Mouse (Mus musculus): ENCODE data around the gene Eif5. TPM values are rescaled to one million over a fixed set of nuclear protein-coding genes. Genes with fewer than 3 reads are reported as not detected.
"Not testable (repeated sequence)": the region's sequence is repeated elsewhere in the genome, so short reads cannot be mapped to it uniquely, and the experiment has no call there.

The Eif5 gene
- polyA plus RNA-seq (2015; fragmentation: Nextera tagmentation; extraction: Ambion mirVana): 473 and 511 TPM in 2 replicates

DNA sequence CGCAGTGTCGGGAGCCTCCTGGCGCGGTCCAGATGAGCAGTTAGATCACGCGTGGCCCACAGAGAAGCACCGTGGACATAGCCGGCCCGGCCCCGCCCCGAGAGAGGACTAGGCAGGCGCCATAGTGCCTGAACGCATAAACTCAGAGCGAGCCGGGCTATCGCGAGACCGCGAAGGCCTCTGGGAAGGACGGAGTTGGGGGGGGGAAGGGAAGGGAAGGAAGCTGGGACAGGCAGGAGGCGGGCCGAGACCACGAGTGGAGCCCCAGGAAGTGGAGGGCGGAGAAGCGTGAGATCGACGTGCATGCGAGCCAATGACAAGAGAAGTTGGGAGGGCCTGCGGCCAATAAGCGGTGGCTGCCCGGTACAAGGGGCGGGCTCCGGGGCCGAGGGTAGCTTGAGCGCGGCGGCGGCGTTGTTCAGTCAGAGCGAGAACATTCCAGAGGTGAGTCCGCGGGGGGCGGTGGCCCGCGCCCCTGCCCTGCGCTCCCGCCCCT lies at the start of gene Eif5:
Gene Eif5, plus strand, starts transcription at position 221 of the 496 bp plus-strand sequence.
- peak within 1 kb of the TSS; percentile 97 for H3K9ac ChIP-seq
- H3K36me3 ChIP-seq: peaks cover 36% of the 10 kb centered on the region
- WGBS: 0% methylated on average over 39 of the region's 47 CpGs
- H3K27me3 ChIP-seq: no peaks in the 10 kb centered on the region
- peak within 1 kb of the TSS; percentile 91 for H3K4me3 ChIP-seq
- H3K9me3 ChIP-seq: no peaks in the 10 kb centered on the region
- peak within 1 kb of the TSS; percentile 97 for H3K27ac ChIP-seq
- peaks cover 40% of the 10 kb centered on the region for H3K4me1 ChIP-seq
- ATAC-seq (ENCODE audit: insufficient number of reproducible peaks, low FRiP score, low TSS enrichment, low read depth): peak; percentile 99
- peak within 1 kb of the TSS; percentile 67 for H3K4me2 ChIP-seq

DNA sequence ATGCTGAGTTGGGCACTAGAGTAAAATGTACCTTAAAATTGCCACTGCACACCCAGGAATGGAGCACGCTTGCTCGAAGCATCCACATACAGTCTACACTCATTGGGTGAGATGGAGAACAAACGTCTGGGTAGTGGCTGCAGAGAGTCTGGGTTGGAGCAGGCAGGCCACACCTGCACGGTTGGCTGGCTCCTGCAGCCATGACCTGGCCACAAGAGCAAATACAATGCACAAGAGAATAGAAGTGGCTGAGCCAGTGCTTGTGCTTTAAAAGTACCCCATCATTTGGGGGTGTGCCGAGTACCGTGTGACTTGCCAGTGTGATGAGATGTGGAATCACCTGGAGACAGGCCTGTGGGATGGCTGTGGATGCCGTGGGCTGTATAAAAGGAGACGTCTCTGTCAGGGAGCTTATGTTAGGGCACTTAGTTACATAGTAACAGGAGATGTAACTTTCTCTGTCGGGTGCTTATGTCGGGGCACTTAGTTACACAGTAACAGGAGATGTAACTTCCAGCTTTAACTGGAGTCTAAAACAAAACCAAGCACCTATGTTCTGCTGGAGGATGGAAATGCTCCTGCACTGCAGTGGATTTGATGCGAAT lies 48.5 kb upstream of the Eif5 start:
- Histone ChIP-seq H3K27me3 (peaks cover 49% of the 10 kb centered on the region), H3K36me3 (no peaks in the 10 kb centered on the region), H3K4me2 (no peak overlapping the region), H3K9me3 (no peaks in the 10 kb centered on the region), H3K4me1 (peaks cover 19% of the 10 kb centered on the region), H3K9ac (no peak overlapping the region), H3K4me3 (no peak overlapping the region), H3K27ac (no peak overlapping the region)
- whole genome bisulfite sequencing: 72% methylated on average over 11 of the region's 11 CpGs
- no peak for ATAC-seq (ENCODE audit: insufficient number of reproducible peaks, low FRiP score, low TSS enrichment, low read depth)

DNA sequence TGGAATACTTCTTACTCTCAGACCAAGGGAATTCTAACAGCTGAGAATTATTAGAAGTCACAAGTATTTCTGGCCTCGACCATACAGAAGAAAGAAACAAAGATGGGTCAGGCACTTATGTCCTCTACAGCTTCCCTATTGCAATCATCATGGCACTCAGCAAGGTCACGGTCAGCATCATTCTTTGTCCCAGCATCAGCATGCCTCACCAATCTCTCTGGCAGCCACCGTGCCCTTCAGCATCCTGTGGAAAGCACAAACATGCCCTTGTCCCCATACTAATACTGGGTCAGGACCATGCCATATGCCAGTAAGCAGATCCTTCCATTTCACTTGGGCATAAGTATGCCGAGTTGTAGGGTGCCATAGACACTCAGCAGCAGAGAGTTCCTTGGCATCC lies 42.9 kb upstream of the Eif5 start:
- Histone ChIP-seq H3K36me3 (no peaks in the 10 kb centered on the region), H3K27me3 (no peaks in the 10 kb centered on the region), H3K4me3 (no peak overlapping the region), H3K4me1 (no peaks in the 10 kb centered on the region), H3K9me3 (no peaks in the 10 kb centered on the region), H3K4me2 (no peak overlapping the region), H3K9ac (no peak overlapping the region), H3K27ac (no peak overlapping the region)
- 76% methylated on average over 4 of the region's 4 CpGs for WGBS
- ATAC-seq (ENCODE audit: insufficient number of reproducible peaks, low FRiP score, low TSS enrichment, low read depth): no peak

DNA sequence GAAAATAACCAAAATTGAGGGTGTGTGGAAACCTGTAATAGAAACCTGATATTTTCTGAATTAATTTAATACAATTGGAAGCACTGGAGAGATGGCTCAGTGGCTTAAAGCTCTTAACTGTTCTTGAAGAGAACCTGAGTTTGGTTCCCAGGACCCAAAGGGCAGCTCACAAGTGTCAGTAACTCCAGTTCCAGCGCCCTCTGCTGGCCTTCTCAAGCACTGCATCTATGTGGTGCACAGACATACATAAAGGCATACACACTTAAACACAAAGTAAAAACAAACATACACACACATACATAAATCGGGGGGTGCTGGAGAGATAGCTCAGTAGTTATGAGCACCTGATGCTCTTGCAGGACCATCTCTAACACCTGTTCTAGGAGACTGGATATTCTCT lies 40.7 kb upstream of the Eif5 start:
- WGBS: 50% methylated on average over 2 of the region's 2 CpGs
- H3K27ac ChIP-seq: no peak overlapping the region
- ATAC-seq (ENCODE audit: insufficient number of reproducible peaks, low FRiP score, low TSS enrichment, low read depth): no peak
- H3K4me3 ChIP-seq: no peak overlapping the region
- H3K27me3 ChIP-seq: no peaks in the 10 kb centered on the region
- no peaks in the 10 kb centered on the region for H3K36me3 ChIP-seq
- 0 out of 2 replicates have a peak, but pooled peaks cover 3% of the 10 kb centered on the region for H3K4me1 ChIP-seq
- no peak overlapping the region for H3K4me2 ChIP-seq
- no peak overlapping the region for H3K9ac ChIP-seq
- no peaks in the 10 kb centered on the region for H3K9me3 ChIP-seq

DNA sequence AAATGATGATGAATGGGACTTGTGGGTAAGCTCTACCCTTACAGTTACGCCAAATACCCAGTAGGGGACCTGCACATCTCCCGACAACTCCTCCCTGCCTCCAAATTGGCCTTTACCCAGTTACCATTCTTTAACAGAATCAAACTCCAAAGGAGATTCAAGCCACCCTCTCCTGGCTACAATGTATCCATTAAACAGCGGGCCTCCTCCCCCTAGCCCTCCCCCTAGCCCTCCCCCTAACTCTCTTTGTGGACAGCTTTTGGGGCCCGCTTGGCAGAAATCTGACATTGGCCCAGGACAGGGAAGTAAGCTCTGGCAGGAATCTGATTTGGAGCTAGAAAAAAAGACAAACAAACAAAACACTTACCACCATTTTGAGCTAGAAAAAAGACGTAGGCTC lies 38.2 kb upstream of the Eif5 start:
- Histone ChIP-seq H3K9ac (no peak overlapping the region), H3K9me3 (no peaks in the 10 kb centered on the region), H3K4me1 (peaks cover 7% of the 10 kb centered on the region), H3K36me3 (no peaks in the 10 kb centered on the region), H3K4me2 (no peak overlapping the region), H3K27me3 (no peaks in the 10 kb centered on the region), H3K27ac (no peak overlapping the region), H3K4me3 (no peak overlapping the region)
- ATAC-seq (ENCODE audit: insufficient number of reproducible peaks, low FRiP score, low TSS enrichment, low read depth): no peak
- WGBS: 71% methylated on average over 5 of the region's 5 CpGs

DNA sequence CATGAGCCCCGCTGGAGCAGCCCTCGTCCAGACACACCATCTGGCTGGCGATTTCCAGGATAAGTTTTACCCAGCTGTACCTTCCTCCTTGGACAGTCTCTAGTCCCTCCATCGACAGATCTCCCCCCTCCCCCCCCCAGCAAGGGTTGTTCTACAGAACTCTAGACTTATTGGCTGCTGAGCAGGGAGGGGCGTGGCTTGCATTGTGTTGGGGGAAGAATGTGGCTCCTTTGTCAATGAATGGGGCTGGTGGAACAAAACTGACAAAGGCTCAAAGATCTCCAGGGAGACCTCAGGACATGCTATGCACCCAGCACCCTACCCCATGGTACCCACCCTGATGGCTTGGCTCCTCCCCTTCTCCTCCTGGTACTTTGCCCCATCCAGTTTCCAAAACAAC lies 37.1 kb upstream of the Eif5 start:
- Histone ChIP-seq H3K4me2 (no peak overlapping the region), H3K9me3 (no peaks in the 10 kb centered on the region), H3K36me3 (no peaks in the 10 kb centered on the region), H3K9ac (no peak overlapping the region), H3K27me3 (no peaks in the 10 kb centered on the region), H3K4me3 (no peak overlapping the region), H3K4me1 (peaks cover 13% of the 10 kb centered on the region), H3K27ac (no peak overlapping the region)
- 33% methylated on average over 5 of the region's 5 CpGs for WGBS
- ATAC-seq (ENCODE audit: insufficient number of reproducible peaks, low FRiP score, low TSS enrichment, low read depth): no peak

DNA sequence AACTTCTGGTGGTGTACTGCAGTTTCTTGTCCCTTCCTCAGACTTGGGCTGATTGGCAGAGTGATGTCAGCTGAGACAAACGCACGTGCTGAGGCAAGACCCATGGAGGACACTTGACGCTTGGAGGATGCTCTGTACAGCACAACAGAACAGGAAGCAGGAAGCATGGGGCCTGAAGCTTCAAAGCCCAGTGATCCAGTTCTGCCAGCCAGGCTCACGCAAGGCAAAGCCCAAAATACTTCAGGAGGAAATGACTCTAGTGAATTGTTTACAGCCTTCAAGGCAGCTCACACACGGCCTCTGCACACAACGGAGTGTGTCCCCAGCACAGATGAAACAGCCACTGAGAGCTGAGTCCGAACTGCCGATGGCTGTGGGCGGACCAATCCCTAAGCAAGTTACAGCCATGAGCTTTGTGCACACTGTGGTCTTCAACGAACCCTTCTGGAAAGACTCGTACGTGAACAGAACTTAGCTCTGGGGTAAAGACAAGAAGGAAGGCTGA lies 34.7 kb upstream of the Eif5 start:
- H3K9ac ChIP-seq: no peak overlapping the region
- H3K36me3 ChIP-seq: no peaks in the 10 kb centered on the region
- peaks cover 13% of the 10 kb centered on the region for H3K4me1 ChIP-seq
- H3K4me2 ChIP-seq: no peak overlapping the region
- H3K9me3 ChIP-seq: no peaks in the 10 kb centered on the region
- ATAC-seq (ENCODE audit: insufficient number of reproducible peaks, low FRiP score, low TSS enrichment, low read depth): no peak
- no peak overlapping the region for H3K4me3 ChIP-seq
- WGBS: 67% methylated on average over 12 of the region's 12 CpGs
- H3K27me3 ChIP-seq: no peaks in the 10 kb centered on the region
- no peak overlapping the region for H3K27ac ChIP-seq

DNA sequence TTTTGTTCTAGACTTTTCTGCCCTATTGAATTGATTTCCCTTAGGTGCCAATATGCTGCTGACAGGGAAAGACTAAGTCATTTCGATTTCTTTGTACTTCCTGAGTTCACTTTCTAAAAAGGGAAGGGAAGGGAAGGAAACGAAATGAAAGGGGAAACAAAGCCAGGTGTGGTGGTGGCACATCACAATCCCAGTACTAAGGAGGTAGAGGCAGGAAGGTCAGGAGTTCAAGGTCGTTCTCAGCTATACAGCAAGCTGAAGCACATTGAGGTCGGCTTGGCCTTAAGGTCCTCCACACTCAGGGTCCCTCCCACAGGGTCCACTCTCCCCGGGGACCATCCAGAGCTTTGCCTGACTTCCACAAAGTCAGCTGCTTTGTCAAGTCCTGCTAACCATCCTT lies 34.2 kb upstream of the Eif5 start:
- 56% methylated on average over 5 of the region's 5 CpGs for WGBS

GRCm38 (mm10) chr12:111504904-111505303 lies 32.9 kb upstream of the Eif5 start:
- H3K36me3 ChIP-seq: no peaks in the 10 kb centered on the region
- ATAC-seq (ENCODE audit: insufficient number of reproducible peaks, low FRiP score, low TSS enrichment, low read depth): 0 out of 2 replicates have a peak, but pooled peaks have one; percentile 17
- peak overlapping the region; percentile 21 for H3K4me3 ChIP-seq
- peak overlapping the region; percentile 43 for H3K4me2 ChIP-seq
- no peak overlapping the region for H3K27ac ChIP-seq
- WGBS: 3% methylated on average over 12 of the region's 12 CpGs
- H3K4me1 ChIP-seq: peaks cover 13% of the 10 kb centered on the region
- no peaks in the 10 kb centered on the region for H3K27me3 ChIP-seq
- no peaks in the 10 kb centered on the region for H3K9me3 ChIP-seq
- no peak overlapping the region for H3K9ac ChIP-seq

More for the DNA sequence above, 34.2 kb upstream of the Eif5 start:
- Histone ChIP-seq H3K9me3 (no peaks in the 10 kb centered on the region), H3K4me2 (no peak overlapping the region), H3K36me3 (no peaks in the 10 kb centered on the region), H3K27me3 (no peaks in the 10 kb centered on the region), H3K4me1 (peaks cover 13% of the 10 kb centered on the region), H3K27ac (no peak overlapping the region), H3K4me3 (no peak overlapping the region), H3K9ac (no peak overlapping the region)
- ATAC-seq (ENCODE audit: insufficient number of reproducible peaks, low FRiP score, low TSS enrichment, low read depth): no peak

DNA sequence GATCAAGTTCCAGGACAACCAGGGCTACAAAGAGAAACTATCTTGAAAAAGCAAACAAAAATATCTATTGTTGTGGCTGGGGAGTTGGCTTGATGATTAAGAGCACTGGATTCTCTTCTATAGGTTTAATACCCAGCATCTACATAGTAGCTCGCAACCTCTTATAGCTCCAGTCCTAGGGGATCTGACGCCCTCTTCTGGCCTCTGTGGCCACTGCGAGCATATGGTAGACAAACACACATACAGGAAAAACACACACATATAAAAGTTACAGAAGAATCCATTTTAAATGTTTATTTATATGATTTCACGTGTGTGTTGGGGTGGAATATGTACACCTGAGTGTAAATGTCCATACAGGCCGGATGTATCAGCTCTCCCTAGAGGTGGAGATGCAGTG lies 30.8 kb upstream of the Eif5 start:
- WGBS: 63% methylated on average over 5 of the region's 5 CpGs
- H3K27ac ChIP-seq: no peak overlapping the region
- H3K4me1 ChIP-seq: peaks cover 10% of the 10 kb centered on the region
- no peaks in the 10 kb centered on the region for H3K27me3 ChIP-seq
- H3K4me3 ChIP-seq: no peak overlapping the region
- no peak for ATAC-seq (ENCODE audit: insufficient number of reproducible peaks, low FRiP score, low TSS enrichment, low read depth)
- H3K36me3 ChIP-seq: no peaks in the 10 kb centered on the region
- no peaks in the 10 kb centered on the region for H3K9me3 ChIP-seq
- H3K4me2 ChIP-seq: no peak overlapping the region
- H3K9ac ChIP-seq: no peak overlapping the region

DNA sequence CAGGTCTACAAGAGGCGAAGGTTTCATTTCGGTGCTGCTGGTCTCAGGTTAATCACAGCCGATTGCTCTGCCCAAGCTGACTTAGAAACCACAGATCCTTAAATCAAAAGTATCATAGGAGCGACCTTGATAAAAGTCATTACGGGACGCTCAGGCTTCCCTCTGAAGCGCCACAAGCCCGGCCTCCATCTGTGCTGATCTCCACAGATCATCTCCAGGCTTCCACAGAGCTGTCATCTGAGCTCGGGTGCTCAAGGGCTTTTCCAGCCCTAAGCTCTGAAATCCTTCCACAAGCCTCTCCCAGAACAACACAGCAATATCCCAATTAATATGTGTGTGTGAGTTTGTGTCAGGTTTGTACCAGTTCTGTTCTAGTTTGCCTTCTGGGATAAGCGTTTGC lies 29.9 kb upstream of the Eif5 start:
- no peak overlapping the region for H3K4me2 ChIP-seq
- WGBS: 85% methylated on average over 10 of the region's 10 CpGs
- no peaks in the 10 kb centered on the region for H3K9me3 ChIP-seq
- no peak for ATAC-seq (ENCODE audit: insufficient number of reproducible peaks, low FRiP score, low TSS enrichment, low read depth)
- H3K4me1 ChIP-seq: peaks cover 10% of the 10 kb centered on the region
- no peak overlapping the region for H3K4me3 ChIP-seq
- no peaks in the 10 kb centered on the region for H3K27me3 ChIP-seq
- H3K36me3 ChIP-seq: no peaks in the 10 kb centered on the region
- H3K9ac ChIP-seq: no peak overlapping the region
- H3K27ac ChIP-seq: no peak overlapping the region

DNA sequence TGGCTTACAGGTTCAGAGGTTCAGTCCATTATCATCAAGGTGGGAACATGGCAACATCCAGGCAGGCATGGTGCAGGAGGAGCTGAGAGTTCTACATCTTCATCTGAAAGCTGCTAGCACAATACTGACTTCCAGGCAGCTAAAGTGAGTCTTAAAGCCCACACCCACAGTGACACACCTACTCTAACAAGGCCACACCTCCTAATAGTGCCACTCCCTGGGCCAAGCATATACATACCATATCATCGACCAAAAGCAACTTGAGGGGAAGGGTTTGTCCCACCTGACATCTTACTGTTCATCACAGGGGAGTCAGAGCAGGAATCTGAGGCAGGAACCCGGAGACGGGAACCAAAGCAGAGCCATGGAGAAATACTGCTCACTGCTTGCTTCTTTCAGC lies 29.4 kb upstream of the Eif5 start:
- H3K36me3 ChIP-seq; H3K4me3 ChIP-seq; H3K9ac ChIP-seq; H3K27me3 ChIP-seq; H3K9me3 ChIP-seq; H3K4me2 ChIP-seq; H3K27ac ChIP-seq; ATAC-seq (ENCODE audit: insufficient number of reproducible peaks, low FRiP score, low TSS enrichment, low read depth); H3K4me1 ChIP-seq: not testable (repeated sequence)
- 74% methylated on average over 3 of the region's 3 CpGs for WGBS
